Mouse (Mus musculus) kidney, embryonic 15.5 days (tissue): ENCODE data around the gene Nog. TPM values are rescaled to one million over a fixed set of nuclear protein-coding genes. Genes with fewer than 3 reads are reported as not detected.
A peak's percentile ranks its signal among the peaks of the same experiment; 100 is the strongest.

Experiments used
- ATAC-seq: fragments of 200-750 bp; cut with Nextera tagmentation; replicated peaks from 2 replicates; pipeline ENCODE4 v1.8.0; 2017; ENCODE audit warnings: moderate TSS enrichment; ENCODE audit not compliant: low FRiP score
- H3K27ac ChIP-seq: fragments of 300-500 bp; sonication (generic); 2 replicates; pipeline ENCODE4 v1.5.1; 2015; ENCODE audit warnings: mild to moderate bottlenecking, inconsistent platforms
- H3K27me3 ChIP-seq: fragments of 300-500 bp; sonication (generic); 2 replicates; pipeline ENCODE4 v1.6.1; 2015; ENCODE audit warnings: inconsistent platforms
- H3K36me3 ChIP-seq: fragments of 300-500 bp; sonication (generic); 2 replicates; pipeline ENCODE4 v1.6.1; 2015; ENCODE audit warnings: inconsistent platforms
- H3K4me1 ChIP-seq: fragments of 300-500 bp; sonication (generic); 2 replicates; pipeline ENCODE4 v1.6.1; 2015; ENCODE audit warnings: inconsistent platforms
- H3K4me2 ChIP-seq: fragments of 300-500 bp; sonication (generic); 2 replicates; pipeline ENCODE4 v1.6.1; 2015; ENCODE audit warnings: moderate library complexity, mild to moderate bottlenecking, inconsistent platforms
- H3K4me3 ChIP-seq: fragments of 300-500 bp; sonication (generic); replicated peaks from 2 replicates; pipeline ENCODE4 v1.5.1; 2015; ENCODE audit warnings: mild to moderate bottlenecking, inconsistent platforms
- H3K9ac ChIP-seq: fragments of 300-500 bp; sonication (generic); 2 replicates; pipeline ENCODE4 v1.6.1; 2015; ENCODE audit warnings: mild to moderate bottlenecking, inconsistent platforms
- H3K9me3 ChIP-seq: fragments of 300-500 bp; sonication (generic); replicated peaks from 2 replicates; pipeline ENCODE4 v1.6.1; 2016; ENCODE audit warnings: inconsistent platforms
- WGBS: fragments of 180-500 bp; shearing (Covaris S2); methylation state at CpG from one replicate; pipeline ENCODE4 v1.1.7; 2015; ENCODE audit warnings: mixed read lengths; 5-methylcytosine and 5-hydroxymethylcytosine counted together
- polyA plus RNA-seq: library from polyadenylated mRNA; unstranded; fragments of >200 nt; fragmentation: Nextera tagmentation; extraction: Ambion mirVana; gene quantifications from 2 replicates; pipeline ENCODE4 v1.2.1, GENCODE M21; 2015

Gene Nog
- 0.82 and 1.2 TPM in 2 replicates for polyA plus RNA-seq

- H3K9me3 ChIP-seq: peaks cover 4% of the 10 kb centered on the region; the same call in 1 of the 2 replicates
- H3K9ac ChIP-seq: peak within 1 kb of the TSS; percentile 58
- H3K4me3 ChIP-seq: peak within 1 kb of the TSS; percentile 65
- peaks cover 49% of the 10 kb centered on the region for H3K27me3 ChIP-seq
- peaks cover 42% of the 10 kb centered on the region for H3K4me1 ChIP-seq
- H3K4me2 ChIP-seq: peak within 1 kb of the TSS; percentile 97
- ATAC-seq: peak; percentile 41; the same call in 1 of the 2 replicates
- no peaks in the 10 kb centered on the region for H3K36me3 ChIP-seq
- under 1% methylated on average over 78 of the region's 97 CpGs for WGBS
- peak within 1 kb of the TSS; percentile 79 for H3K27ac ChIP-seq
These were observed at the start of gene Nog for GRCm38 (mm10) chr11:89302056-89302815. TSS of gene Nog (minus strand) at chr11:89302332.

- Histone ChIP-seq H3K27ac (no peak overlapping the region), H3K4me3 (no peak overlapping the region), H3K9ac (no peak overlapping the region), H3K36me3 (no peaks in the 10 kb centered on the region), H3K4me2 (no peak overlapping the region), H3K4me1 (peaks cover 6% of the 10 kb centered on the region; the same call in 1 of the 2 replicates), H3K27me3 (no peaks in the 10 kb centered on the region), H3K9me3 (no peaks in the 10 kb centered on the region)
- 21% methylated on average over 12 of the region's 12 CpGs for WGBS
- no peak for ATAC-seq
These were observed 38.1 kb upstream of the Nog start for GRCm38 (mm10) chr11:89340238-89340637.

GRCm38 (mm10) chr11:89339783-89340182 is 37.7 kb upstream of the Nog start:
- ATAC-seq: no peak
- no peaks in the 10 kb centered on the region for H3K9me3 ChIP-seq
- 67% methylated on average over 8 of the region's 8 CpGs for WGBS

GRCm38 (mm10) chr11:89337910-89338309 is 35.8 kb upstream of the Nog start:
- Histone ChIP-seq H3K9ac (no peak overlapping the region), H3K27ac (no peak overlapping the region), H3K9me3 (no peaks in the 10 kb centered on the region), H3K27me3 (no peaks in the 10 kb centered on the region), H3K36me3 (no peaks in the 10 kb centered on the region), H3K4me3 (no peak overlapping the region), H3K4me2 (no peak overlapping the region), H3K4me1 (peaks cover 6% of the 10 kb centered on the region; the same call in 1 of the 2 replicates)
- no peak for ATAC-seq

More at GRCm38 (mm10) chr11:89339783-89340182, 37.7 kb upstream of the Nog start:
- Histone ChIP-seq H3K27ac (no peak overlapping the region), H3K4me1 (peaks cover 6% of the 10 kb centered on the region; the same call in 1 of the 2 replicates), H3K4me2 (no peak overlapping the region), H3K27me3 (no peaks in the 10 kb centered on the region), H3K4me3 (no peak overlapping the region), H3K9ac (no peak overlapping the region), H3K36me3 (no peaks in the 10 kb centered on the region)

GRCm38 (mm10) chr11:89327089-89327881 is 25.2 kb upstream of the Nog start:
- Histone ChIP-seq H3K4me2 (no peak overlapping the region), H3K4me1 (0 out of 2 replicates have a peak, but pooled peaks cover 3% of the 10 kb centered on the region), H3K9me3 (no peaks in the 10 kb centered on the region), H3K36me3 (no peaks in the 10 kb centered on the region), H3K27ac (no peak overlapping the region), H3K4me3 (no peak overlapping the region), H3K27me3 (no peaks in the 10 kb centered on the region), H3K9ac (no peak overlapping the region)
- 27% methylated on average over 11 of the region's 11 CpGs for WGBS
- ATAC-seq: no peak

DNA sequence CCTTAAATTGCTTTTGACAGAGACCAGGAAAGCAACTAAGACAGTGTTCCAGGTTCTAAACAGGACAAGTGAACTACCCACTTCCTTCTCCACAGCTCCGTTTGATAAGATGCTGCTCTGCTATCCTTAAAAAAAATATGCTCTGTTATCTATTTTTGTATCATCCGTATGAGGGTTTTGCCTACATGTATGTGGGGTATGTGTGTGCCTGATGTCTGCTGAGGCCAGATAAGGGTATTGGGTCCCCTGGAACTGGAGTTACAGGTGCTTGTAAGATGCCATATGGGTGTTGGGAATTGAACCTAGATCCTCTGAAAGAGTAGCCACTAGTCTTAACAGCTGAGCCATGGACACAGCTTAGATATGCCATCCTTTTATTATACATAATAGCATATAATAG is 19.6 kb upstream of the Nog start:
- H3K4me3 ChIP-seq: no peak overlapping the region
- no peaks in the 10 kb centered on the region for H3K36me3 ChIP-seq
- no peak overlapping the region for H3K4me2 ChIP-seq
- WGBS: 85% methylated on average over 2 of the region's 2 CpGs
- peaks cover 10% of the 10 kb centered on the region for H3K4me1 ChIP-seq
- no peak for ATAC-seq
- no peaks in the 10 kb centered on the region for H3K27me3 ChIP-seq
- no peak overlapping the region for H3K27ac ChIP-seq
- no peak overlapping the region for H3K9ac ChIP-seq
- H3K9me3 ChIP-seq: no peaks in the 10 kb centered on the region

GRCm38 (mm10) chr11:89319675-89320074 is 17.5 kb upstream of the Nog start:
- WGBS: 53% methylated on average over 6 of the region's 6 CpGs
- H3K4me2 ChIP-seq: no peak overlapping the region
- no peak overlapping the region for H3K9ac ChIP-seq
- H3K4me1 ChIP-seq: peaks cover 9% of the 10 kb centered on the region
- no peaks in the 10 kb centered on the region for H3K9me3 ChIP-seq
- H3K36me3 ChIP-seq: no peaks in the 10 kb centered on the region
- no peak overlapping the region for H3K4me3 ChIP-seq
- no peak overlapping the region for H3K27ac ChIP-seq
- no peak for ATAC-seq
- H3K27me3 ChIP-seq: no peaks in the 10 kb centered on the region

GRCm38 (mm10) chr11:89318324-89318723 is 16.2 kb upstream of the Nog start:
- no peak for ATAC-seq
- no peaks in the 10 kb centered on the region for H3K36me3 ChIP-seq
- peak overlapping the region; percentile 34 for H3K4me2 ChIP-seq
- H3K9me3 ChIP-seq: no peaks in the 10 kb centered on the region
- 5% methylated on average over 8 of the region's 8 CpGs for WGBS
- no peak overlapping the region for H3K9ac ChIP-seq
- no peaks in the 10 kb centered on the region for H3K27me3 ChIP-seq
- no peak overlapping the region for H3K4me3 ChIP-seq
- H3K4me1 ChIP-seq: peaks cover 21% of the 10 kb centered on the region
- no peak overlapping the region for H3K27ac ChIP-seq

DNA sequence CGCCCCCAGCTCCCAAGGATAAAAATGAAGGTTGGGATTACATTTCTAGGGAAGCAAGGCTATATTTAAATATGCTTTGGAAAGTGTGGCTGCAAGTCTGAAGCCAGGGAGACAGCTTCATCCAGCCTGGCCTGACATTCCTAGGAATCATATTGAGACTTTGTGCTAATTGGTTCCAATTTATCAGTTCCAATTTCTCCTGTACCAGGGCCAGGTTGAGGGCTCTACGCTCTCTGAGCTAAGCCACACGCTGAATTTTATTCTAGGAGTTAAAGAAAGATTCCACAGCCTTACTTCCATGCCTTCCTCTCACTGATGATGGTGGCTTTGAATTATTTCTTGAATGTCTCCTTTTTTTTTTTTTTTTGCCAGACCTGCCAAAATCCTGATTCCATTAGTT is 15.6 kb upstream of the Nog start:
- 59% methylated on average over 3 of the region's 3 CpGs for WGBS
- ATAC-seq: no peak
- H3K36me3 ChIP-seq: no peaks in the 10 kb centered on the region
- no peaks in the 10 kb centered on the region for H3K9me3 ChIP-seq
- H3K9ac ChIP-seq: no peak overlapping the region
- peaks cover 26% of the 10 kb centered on the region for H3K4me1 ChIP-seq
- H3K4me2 ChIP-seq: no peak overlapping the region
- no peak overlapping the region for H3K27ac ChIP-seq
- no peak overlapping the region for H3K4me3 ChIP-seq
- no peaks in the 10 kb centered on the region for H3K27me3 ChIP-seq

DNA sequence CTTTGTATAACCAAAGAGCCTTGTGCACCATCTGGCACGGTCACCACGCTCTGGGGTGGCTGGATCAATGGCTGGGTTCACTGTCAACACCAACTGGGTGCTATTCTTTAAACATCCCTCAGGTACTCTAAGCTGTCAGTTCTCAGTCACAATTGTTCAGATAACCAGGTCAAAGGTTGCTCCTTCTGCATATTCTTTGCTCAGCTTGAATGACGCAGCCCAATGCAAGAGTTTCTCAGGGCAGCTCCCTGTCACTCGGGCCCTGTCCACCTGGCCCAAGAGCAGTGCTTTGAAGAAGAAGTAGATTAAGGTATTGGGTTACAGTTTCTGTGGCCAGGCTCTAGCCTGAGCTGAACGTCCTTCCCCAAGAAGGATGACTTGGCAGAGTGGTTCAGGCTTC is 12.2 kb upstream of the Nog start:
- no peak for ATAC-seq
- H3K36me3 ChIP-seq: no peaks in the 10 kb centered on the region
- 45% methylated on average over 5 of the region's 5 CpGs for WGBS

DNA sequence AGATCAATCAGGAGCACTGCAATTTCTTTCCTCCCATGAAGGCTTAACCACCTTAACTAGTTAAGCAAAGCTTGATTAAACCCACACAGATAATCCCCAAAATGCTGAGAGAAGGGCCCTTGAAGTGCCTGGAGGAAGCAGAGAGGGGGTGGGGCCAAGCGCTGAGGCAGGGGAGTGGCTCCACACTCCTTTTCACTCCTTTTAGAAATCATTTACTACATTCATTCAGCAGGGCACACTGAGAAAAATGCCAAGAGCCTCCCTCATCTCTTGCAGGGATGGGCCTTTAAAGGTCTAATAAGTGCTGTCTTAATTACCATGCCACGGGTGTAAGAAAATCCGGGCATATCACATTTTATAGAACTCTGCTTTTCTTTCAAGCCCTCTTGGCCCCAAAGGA is 10.2 kb upstream of the Nog start:
- H3K27me3 ChIP-seq: peaks cover under 1% of the 10 kb centered on the region; the same call in 1 of the 2 replicates
- H3K9ac ChIP-seq: no peak overlapping the region
- H3K9me3 ChIP-seq: no peaks in the 10 kb centered on the region
- peak overlapping the region; percentile 60; the same call in 1 of the 2 replicates for H3K27ac ChIP-seq
- WGBS: 9% methylated on average over 3 of the region's 3 CpGs
- 0 out of 2 replicates have a peak overlapping the region, but pooled peaks have one; percentile 3 for H3K4me2 ChIP-seq
- no peak overlapping the region for H3K4me3 ChIP-seq
- no peaks in the 10 kb centered on the region for H3K36me3 ChIP-seq
- peaks cover 51% of the 10 kb centered on the region for H3K4me1 ChIP-seq
- peak; percentile 55; the same call in 1 of the 2 replicates for ATAC-seq

More for the DNA sequence above, 12.2 kb upstream of the Nog start:
- Histone ChIP-seq H3K4me2 (no peak overlapping the region), H3K27me3 (no peaks in the 10 kb centered on the region), H3K4me1 (peaks cover 51% of the 10 kb centered on the region), H3K4me3 (no peak overlapping the region), H3K9me3 (no peaks in the 10 kb centered on the region), H3K9ac (no peak overlapping the region), H3K27ac (no peak overlapping the region)

- no peak for ATAC-seq
- Histone ChIP-seq H3K9me3 (peaks cover 4% of the 10 kb centered on the region; the same call in 1 of the 2 replicates), H3K4me2 (0 out of 2 replicates have a peak overlapping the region, but pooled peaks have one; percentile 4), H3K4me3 (no peak overlapping the region), H3K27ac (peak overlapping the region; percentile 41), H3K9ac (no peak overlapping the region), H3K36me3 (no peaks in the 10 kb centered on the region), H3K4me1 (peaks cover 51% of the 10 kb centered on the region), H3K27me3 (peaks cover 6% of the 10 kb centered on the region; the same call in 1 of the 2 replicates)
- WGBS: 33% methylated on average over 11 of the region's 11 CpGs
These were observed 8.1 kb upstream of the Nog start for GRCm38 (mm10) chr11:89310217-89310616.
